ENCODE assay signal across 8 mouse cellular contexts in the genomic region with DNA sequence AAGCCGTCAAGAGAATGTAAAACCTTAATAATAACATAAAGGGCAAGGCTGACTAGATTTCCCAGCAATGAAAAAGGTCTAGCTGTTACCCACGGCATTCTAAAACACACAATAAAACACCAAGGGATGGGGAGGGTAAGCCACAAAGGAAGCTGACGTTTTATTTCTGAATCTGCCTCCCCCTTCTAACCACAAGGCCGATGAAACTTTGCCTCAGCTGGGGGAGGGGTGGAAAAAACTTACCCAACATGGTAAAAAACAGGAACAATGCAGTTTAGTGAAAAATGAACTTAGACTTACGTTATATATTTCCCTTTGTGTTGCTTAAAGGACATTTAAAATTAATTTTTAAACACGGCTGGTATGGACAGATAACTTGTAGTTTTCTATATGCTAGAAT. TPM values are rescaled to one million over a fixed set of nuclear protein-coding genes. Genes with fewer than 3 reads are reported as not detected.
DNase-seq lines count a peak whose midpoint lies in the region; ATAC-seq and TF ChIP-seq lines count a peak whose summit lies in the region.

No protein-coding gene starts in this region.

- no peak for TF ChIP-seq POLR2A in kidney, adult 2 months (IDR thresholded peaks at IDR 0.05; ENCODE audit: low read depth, low read length)

- H3K27ac ChIP-seq in kidney, adult 2 months (ENCODE audit: insufficient read depth, low read depth, low read length): no peak overlapping the region
- H3K27ac ChIP-seq in kidney, embryonic 14.5 days (ENCODE audit: low read depth, low read length): no peak overlapping the region
- H3K27ac ChIP-seq in liver, postnatal 0 days (ENCODE audit: low read depth): peak overlapping the region; percentile 67; the same call in 1 of the 2 replicates
- no peak overlapping the region for H3K27ac ChIP-seq in forebrain, embryonic 14.5 days (ENCODE audit: low read depth, low read length)

- ATAC-seq in kidney, embryonic 14.5 days (ENCODE audit: low FRiP score, low TSS enrichment): no peak
- ATAC-seq in liver, postnatal 0 days: peak; percentile 60
- no peak for ATAC-seq in forebrain, embryonic 14.5 days

- no peak overlapping the region for H3K4me2 ChIP-seq in kidney, embryonic 14.5 days (replicated peaks; ENCODE audit: low read depth, low read length)
- H3K4me2 ChIP-seq in liver, postnatal 0 days (ENCODE audit: low read depth, low read length): no peak overlapping the region
- no peak overlapping the region for H3K4me2 ChIP-seq in forebrain, embryonic 14.5 days (ENCODE audit: low read length)

- WGBS in kidney, adult 2 months: 60% methylated on average over 6 of the region's 6 CpGs
- 63% methylated on average over 6 of the region's 6 CpGs for WGBS in kidney, embryonic 14.5 days
- 31% methylated on average over 6 of the region's 6 CpGs for WGBS in liver, postnatal 0 days (ENCODE audit: insufficient replicate concordance)
- 45% methylated on average over 6 of the region's 6 CpGs for WGBS in forebrain, embryonic 14.5 days

- H3K36me3 ChIP-seq in kidney, adult 2 months (ENCODE audit: control insufficient read depth, insufficient read depth, low read length): no peaks in the 10 kb centered on the region
- H3K36me3 ChIP-seq in kidney, embryonic 14.5 days (ENCODE audit: control insufficient read depth, insufficient read depth, low read length): no peaks in the 10 kb centered on the region
- peaks cover 17% of the 10 kb centered on the region for H3K36me3 ChIP-seq in liver, postnatal 0 days (replicated peaks; ENCODE audit: insufficient read depth, low read length)
- peaks cover 20% of the 10 kb centered on the region; the same call in 1 of the 2 replicates for H3K36me3 ChIP-seq in splenic B cell, adult 2 months (ENCODE audit: control insufficient read depth, insufficient read depth, low read length, poor library complexity, severe bottlenecking)
- H3K36me3 ChIP-seq in forebrain, embryonic 14.5 days (ENCODE audit: control insufficient read depth, insufficient read depth, low read length): no peaks in the 10 kb centered on the region

- no peak overlapping the region for H3K4me3 ChIP-seq in kidney, adult 2 months (ENCODE audit: insufficient read depth, low read depth, low read length)
- H3K4me3 ChIP-seq in kidney, embryonic 14.5 days (ENCODE audit: low read length): no peak overlapping the region
- no peak overlapping the region for H3K4me3 ChIP-seq in liver, postnatal 0 days (ENCODE audit: low read depth, low read length)
- H3K4me3 ChIP-seq in forebrain, embryonic 14.5 days (ENCODE audit: low read depth, low read length): no peak overlapping the region

- no peaks in the 10 kb centered on the region for H3K9me3 ChIP-seq in kidney, embryonic 14.5 days (ENCODE audit: control insufficient read depth, low read length)
- H3K9me3 ChIP-seq in liver, postnatal 0 days (ENCODE audit: low read length): no peaks in the 10 kb centered on the region
- no peaks in the 10 kb centered on the region for H3K9me3 ChIP-seq in forebrain, embryonic 14.5 days (replicated peaks; ENCODE audit: control insufficient read depth, low read length)

- no peak for TF ChIP-seq CTCF in kidney, adult 2 months (conservative IDR thresholded peaks at IDR 0.05; ENCODE audit: insufficient read depth, insufficient read length, low read depth, low read length)
- no peak for TF ChIP-seq CTCF in liver, postnatal 0 days (IDR thresholded peaks at IDR 0.05; ENCODE audit: low read depth)

- DNase-seq in kidney, adult 2 months: peak; percentile 49
- DNase-seq in brain, adult 2 months (ENCODE audit: low read depth, low spot score): peak; percentile 13
- peak; percentile 64 for DNase-seq in liver, postnatal 0 days
- peak; percentile 94 for DNase-seq in splenic B cell, adult 2 months (ENCODE audit: low read depth, low spot score)
- DNase-seq in forebrain, embryonic 14.5 days (ENCODE audit: low spot score): no peak
- no peak for DNase-seq in urinary bladder, postnatal 36 days (ENCODE audit: low spot score in 2 of 2)
- DNase-seq in cerebellum, adult 18-20 months: no peak

- TF ChIP-seq EP300 in liver, postnatal 0 days (IDR thresholded peaks at IDR 0.05; ENCODE audit: low read depth): peak; percentile 59

- H3K27me3 ChIP-seq in kidney, adult 2 months (replicated peaks; ENCODE audit: control insufficient read depth, insufficient read depth, low read length): no peaks in the 10 kb centered on the region
- no peaks in the 10 kb centered on the region for H3K27me3 ChIP-seq in kidney, embryonic 14.5 days (ENCODE audit: control insufficient read depth, insufficient read depth, low read length)
- H3K27me3 ChIP-seq in liver, postnatal 0 days (ENCODE audit: insufficient read depth, low read length): no peaks in the 10 kb centered on the region
- H3K27me3 ChIP-seq in splenic B cell, adult 2 months (ENCODE audit: control insufficient read depth, insufficient read depth, low read length, poor library complexity, severe bottlenecking): no peaks in the 10 kb centered on the region
- no peaks in the 10 kb centered on the region for H3K27me3 ChIP-seq in forebrain, embryonic 14.5 days (replicated peaks; ENCODE audit: control insufficient read depth, insufficient read depth, low read length)

- no peaks in the 10 kb centered on the region; the same call in 1 of the 2 replicates for H3K4me1 ChIP-seq in kidney, adult 2 months (ENCODE audit: control insufficient read depth, insufficient read depth, low read length)
- H3K4me1 ChIP-seq in kidney, embryonic 14.5 days (ENCODE audit: control insufficient read depth, insufficient read depth, low read length): no peaks in the 10 kb centered on the region
- 0 out of 2 replicates have a peak, but pooled peaks cover 3% of the 10 kb centered on the region for H3K4me1 ChIP-seq in liver, postnatal 0 days (ENCODE audit: insufficient read depth)
- no peaks in the 10 kb centered on the region for H3K4me1 ChIP-seq in forebrain, embryonic 14.5 days (ENCODE audit: control insufficient read depth, insufficient read depth, low read length)

- H3K9ac ChIP-seq in kidney, embryonic 14.5 days (ENCODE audit: low read depth, low read length): no peak overlapping the region
- no peak overlapping the region for H3K9ac ChIP-seq in liver, postnatal 0 days (replicated peaks)
- no peak overlapping the region for H3K9ac ChIP-seq in forebrain, embryonic 14.5 days (ENCODE audit: low read length)

RNA-seq across cellular contexts. Expression of gene Stk17b, which starts 11.0 kb away (rescaled TPM):
- 1.8 and 4.1 TPM in 2 replicates for polyA plus RNA-seq in kidney, adult 2 months (2012; rRNA removed)
- polyA plus RNA-seq in kidney, embryonic 14.5 days (2014; fragmentation: Nextera tagmentation; extraction: Ambion mirVana): 12.4 and 13.1 TPM in 2 replicates
- polyA plus RNA-seq in liver, postnatal 0 days (2015; fragmentation: Nextera tagmentation; extraction: Ambion mirVana): 13.3 and 14.0 TPM in 2 replicates
- polyA plus RNA-seq in forebrain, embryonic 14.5 days (2014; fragmentation: Nextera tagmentation; extraction: Ambion mirVana): 7.4 and 7.7 TPM in 2 replicates

Comparison
In these comparisons a context has a peak if more than half of its experiments do, and no peak if none do; other contexts are left out.
1. DNase-seq: peak in kidney, adult 2 months (single experiment), brain, adult 2 months (single experiment), liver, postnatal 0 days (single experiment) and splenic B cell, adult 2 months (single experiment); none in forebrain, embryonic 14.5 days (single experiment), urinary bladder, postnatal 36 days (0 of 2) and cerebellum, adult 18-20 months (0 of 2).